Mouse (Mus musculus): ENCODE measurements around the gene Cyp1a1. TPM values are rescaled to one million over a fixed set of nuclear protein-coding genes. Genes with fewer than 3 reads are reported as not detected.
A peak's percentile ranks its signal among the peaks of the same experiment; 100 is the strongest.

Cyp1a1 gene
- total RNA-seq, 1 experiment = 1.0 TPM

DNA sequence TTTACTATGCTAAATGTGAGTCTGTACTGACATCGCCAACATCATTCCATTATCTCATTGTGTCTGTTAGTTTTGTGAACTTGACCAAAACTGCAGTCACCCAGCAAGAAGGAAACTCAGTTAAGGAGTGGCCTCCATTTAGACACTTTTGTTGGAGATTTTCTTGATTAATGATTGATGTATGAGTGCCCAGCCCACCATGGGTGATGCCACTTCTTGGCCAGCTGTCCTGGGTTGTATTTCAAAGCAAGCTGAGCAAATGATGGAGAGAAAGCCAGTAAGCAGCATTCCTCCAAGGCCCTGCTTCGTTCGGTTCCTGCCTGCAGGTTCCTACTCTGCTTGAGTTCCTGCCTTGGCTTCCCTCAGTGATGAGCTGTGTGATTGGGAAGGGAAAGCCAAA lies 33.0 kb downstream of the Cyp1a1 start:
- Histone ChIP-seq H3K36me3 (ENCODE audit: control insufficient read depth, insufficient read depth, low read length, poor library complexity, severe bottlenecking) (peaks cover 17% of the 10 kb centered on the region), H3K9me3 (ENCODE audit: control insufficient read depth, insufficient read depth, low read depth, low read length) (no peaks in the 10 kb centered on the region), H3K27ac (ENCODE audit: insufficient read depth, low read depth, low read length, poor library complexity, severe bottlenecking) (no peak overlapping the region), H3K4me1 (ENCODE audit: control insufficient read depth in 2 of 2, insufficient read depth in 2 of 2, low read length in 2 of 2, poor library complexity in 1 of 2) (no peaks in the 10 kb centered on the region), H3K4me3 (ENCODE audit: insufficient read depth in 1 of 2, low read depth in 1 of 2, low read length in 2 of 2, poor library complexity in 1 of 2, severe bottlenecking in 1 of 2) (no peak overlapping the region), H3K9ac (ENCODE audit: insufficient read depth, low read depth, low read length, poor library complexity, severe bottlenecking) (no peak overlapping the region)
- in situ Hi-C loops (cut with MboI; ENCODE audit: low sequenced_read_pairs in 2 of 2, unreplicated experiment in 2 of 2) = no loop called here
- DNase-seq (ENCODE audit: low read depth, low spot score) = no peak
- no peak for TF ChIP-seq MAFK (IDR thresholded peaks at IDR 0.05; ENCODE audit: insufficient read depth, low read depth, low read length)
- TF ChIP-seq ZC3H11A (IDR thresholded peaks at IDR 0.05; ENCODE audit: borderline replicate concordance, low read depth, low read length) = no peak
- no peak for TF ChIP-seq CHD2 (IDR thresholded peaks at IDR 0.05; ENCODE audit: low read depth, low read length)
- no peak for TF ChIP-seq HCFC1 (IDR thresholded peaks at IDR 0.05; ENCODE audit: borderline replicate concordance, insufficient read depth, low read length)
- TF ChIP-seq ZNF384 (IDR thresholded peaks at IDR 0.05; ENCODE audit: low read depth, low read length) = no peak

DNA sequence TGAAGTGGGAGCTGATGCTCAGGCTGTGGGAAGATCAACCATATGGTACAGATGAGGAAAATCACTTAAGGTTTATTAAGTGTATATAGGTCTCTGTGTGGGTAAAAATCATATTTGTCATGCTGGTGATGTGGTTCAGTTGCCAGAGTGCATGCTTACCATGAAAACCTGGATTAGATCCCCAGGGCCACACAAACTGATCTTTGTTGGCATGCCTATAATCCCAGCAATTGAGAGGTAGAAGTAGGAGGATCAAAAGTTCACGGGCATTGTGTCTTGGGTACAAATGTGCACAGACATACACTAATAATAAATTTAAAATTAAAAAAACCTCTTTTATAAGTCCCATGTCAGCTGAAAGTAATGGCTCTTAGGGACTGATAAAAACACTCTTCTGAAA lies 34.6 kb downstream of the Cyp1a1 start:
- no peak for TF ChIP-seq MAFK (IDR thresholded peaks at IDR 0.05; ENCODE audit: insufficient read depth, low read depth, low read length)
- TF ChIP-seq ZNF384 (IDR thresholded peaks at IDR 0.05; ENCODE audit: low read depth, low read length) = no peak
- TF ChIP-seq HCFC1 (IDR thresholded peaks at IDR 0.05; ENCODE audit: borderline replicate concordance, insufficient read depth, low read length) = no peak
- no peak for TF ChIP-seq ZC3H11A (IDR thresholded peaks at IDR 0.05; ENCODE audit: borderline replicate concordance, low read depth, low read length)
- no peak for TF ChIP-seq CHD2 (IDR thresholded peaks at IDR 0.05; ENCODE audit: low read depth, low read length)
- no peak overlapping the region for H3K4me3 ChIP-seq (ENCODE audit: insufficient read depth in 1 of 2, low read depth in 1 of 2, low read length in 2 of 2, poor library complexity in 1 of 2, severe bottlenecking in 1 of 2)
- H3K9me3 ChIP-seq (ENCODE audit: control insufficient read depth, insufficient read depth, low read depth, low read length) = no peaks in the 10 kb centered on the region
- no peak overlapping the region for H3K27ac ChIP-seq (ENCODE audit: insufficient read depth, low read depth, low read length, poor library complexity, severe bottlenecking)
- DNase-seq (ENCODE audit: low read depth, low spot score) = no peak
- in situ Hi-C loops (cut with MboI; ENCODE audit: low sequenced_read_pairs in 2 of 2, unreplicated experiment in 2 of 2) = no loop called here
- peaks cover 16% of the 10 kb centered on the region for H3K36me3 ChIP-seq (ENCODE audit: control insufficient read depth, insufficient read depth, low read length, poor library complexity, severe bottlenecking)
- H3K4me1 ChIP-seq (ENCODE audit: control insufficient read depth in 2 of 2, insufficient read depth in 2 of 2, low read length in 2 of 2, poor library complexity in 1 of 2) = no peaks in the 10 kb centered on the region
- H3K9ac ChIP-seq (ENCODE audit: insufficient read depth, low read depth, low read length, poor library complexity, severe bottlenecking) = no peak overlapping the region

DNA sequence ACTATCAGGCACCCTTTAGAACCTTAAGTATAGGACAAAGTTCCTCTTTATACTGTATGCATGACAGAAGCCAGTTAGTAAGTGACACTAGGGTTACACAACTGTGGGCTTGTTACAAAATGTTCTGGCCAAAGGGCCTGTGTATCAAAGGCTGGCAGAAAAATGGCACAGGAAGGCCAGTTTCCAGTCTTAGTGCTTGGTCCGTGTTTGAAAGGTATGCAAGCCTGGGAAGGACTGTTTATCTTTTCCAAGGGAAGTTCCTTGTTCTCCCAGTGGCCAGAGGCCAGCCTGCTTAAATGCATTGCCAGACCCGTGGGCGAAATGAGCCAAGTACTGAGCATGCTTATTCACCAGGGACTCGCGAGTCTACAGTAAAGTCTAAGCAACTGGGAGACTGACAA lies 35.6 kb downstream of the Cyp1a1 start:
- no peak for TF ChIP-seq MAFK (IDR thresholded peaks at IDR 0.05; ENCODE audit: insufficient read depth, low read depth, low read length)
- no peak for TF ChIP-seq CHD2 (IDR thresholded peaks at IDR 0.05; ENCODE audit: low read depth, low read length)
- no peak for TF ChIP-seq HCFC1 (IDR thresholded peaks at IDR 0.05; ENCODE audit: borderline replicate concordance, insufficient read depth, low read length)
- TF ChIP-seq ZNF384 (IDR thresholded peaks at IDR 0.05; ENCODE audit: low read depth, low read length) = no peak
- TF ChIP-seq ZC3H11A (IDR thresholded peaks at IDR 0.05; ENCODE audit: borderline replicate concordance, low read depth, low read length) = no peak
- H3K9me3 ChIP-seq (ENCODE audit: control insufficient read depth, insufficient read depth, low read depth, low read length) = no peaks in the 10 kb centered on the region
- peaks cover 14% of the 10 kb centered on the region for H3K36me3 ChIP-seq (ENCODE audit: control insufficient read depth, insufficient read depth, low read length, poor library complexity, severe bottlenecking)
- no peak overlapping the region for H3K9ac ChIP-seq (ENCODE audit: insufficient read depth, low read depth, low read length, poor library complexity, severe bottlenecking)
- in situ Hi-C loops (cut with MboI; ENCODE audit: low sequenced_read_pairs in 2 of 2, unreplicated experiment in 2 of 2) = no loop called here
- DNase-seq (ENCODE audit: low read depth, low spot score) = no peak
- 0 out of 2 replicates have a peak overlapping the region, but pooled peaks have one; percentile 31 for H3K27ac ChIP-seq (ENCODE audit: insufficient read depth, low read depth, low read length, poor library complexity, severe bottlenecking)
- no peaks in the 10 kb centered on the region for H3K4me1 ChIP-seq (ENCODE audit: control insufficient read depth in 2 of 2, insufficient read depth in 2 of 2, low read length in 2 of 2, poor library complexity in 1 of 2)
- no peak overlapping the region for H3K4me3 ChIP-seq (ENCODE audit: insufficient read depth in 1 of 2, low read depth in 1 of 2, low read length in 2 of 2, poor library complexity in 1 of 2, severe bottlenecking in 1 of 2)

DNA sequence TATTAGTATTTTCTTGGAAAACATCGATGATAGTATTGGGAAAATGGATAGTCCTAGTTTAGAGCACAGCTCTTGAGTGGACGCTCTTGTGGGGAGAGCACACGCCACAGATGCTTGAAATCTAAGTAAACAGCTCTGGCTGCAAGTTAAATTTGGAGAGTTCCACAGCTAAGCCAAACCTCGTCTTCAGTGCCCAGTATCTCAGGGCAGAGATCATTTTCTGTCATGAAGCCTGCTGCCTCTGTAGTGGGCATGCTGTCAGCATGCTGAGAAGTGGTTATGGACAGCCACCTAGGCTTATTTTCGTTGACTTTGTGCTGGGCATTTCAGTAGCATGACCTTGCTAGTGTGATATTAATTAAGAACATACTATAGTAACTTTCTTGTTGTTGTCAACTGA lies 36.1 kb downstream of the Cyp1a1 start:
- in situ Hi-C loops (cut with MboI; ENCODE audit: low sequenced_read_pairs in 2 of 2, unreplicated experiment in 2 of 2) = no loop called here
- H3K9me3 ChIP-seq (ENCODE audit: control insufficient read depth, insufficient read depth, low read depth, low read length) = no peaks in the 10 kb centered on the region
- DNase-seq (ENCODE audit: low read depth, low spot score) = no peak
- no peak overlapping the region for H3K4me3 ChIP-seq (ENCODE audit: insufficient read depth in 1 of 2, low read depth in 1 of 2, low read length in 2 of 2, poor library complexity in 1 of 2, severe bottlenecking in 1 of 2)
- H3K27ac ChIP-seq (ENCODE audit: insufficient read depth, low read depth, low read length, poor library complexity, severe bottlenecking) = no peak overlapping the region
- no peaks in the 10 kb centered on the region for H3K4me1 ChIP-seq (ENCODE audit: control insufficient read depth in 2 of 2, insufficient read depth in 2 of 2, low read length in 2 of 2, poor library complexity in 1 of 2)
- TF ChIP-seq ZC3H11A (IDR thresholded peaks at IDR 0.05; ENCODE audit: borderline replicate concordance, low read depth, low read length) (no peak), ZNF384 (IDR thresholded peaks at IDR 0.05; ENCODE audit: low read depth, low read length) (no peak), HCFC1 (IDR thresholded peaks at IDR 0.05; ENCODE audit: borderline replicate concordance, insufficient read depth, low read length) (no peak), CHD2 (IDR thresholded peaks at IDR 0.05; ENCODE audit: low read depth, low read length) (no peak), MAFK (IDR thresholded peaks at IDR 0.05; ENCODE audit: insufficient read depth, low read depth, low read length) (no peak)
- no peak overlapping the region for H3K9ac ChIP-seq (ENCODE audit: insufficient read depth, low read depth, low read length, poor library complexity, severe bottlenecking)
- peaks cover 14% of the 10 kb centered on the region for H3K36me3 ChIP-seq (ENCODE audit: control insufficient read depth, insufficient read depth, low read length, poor library complexity, severe bottlenecking)

DNA sequence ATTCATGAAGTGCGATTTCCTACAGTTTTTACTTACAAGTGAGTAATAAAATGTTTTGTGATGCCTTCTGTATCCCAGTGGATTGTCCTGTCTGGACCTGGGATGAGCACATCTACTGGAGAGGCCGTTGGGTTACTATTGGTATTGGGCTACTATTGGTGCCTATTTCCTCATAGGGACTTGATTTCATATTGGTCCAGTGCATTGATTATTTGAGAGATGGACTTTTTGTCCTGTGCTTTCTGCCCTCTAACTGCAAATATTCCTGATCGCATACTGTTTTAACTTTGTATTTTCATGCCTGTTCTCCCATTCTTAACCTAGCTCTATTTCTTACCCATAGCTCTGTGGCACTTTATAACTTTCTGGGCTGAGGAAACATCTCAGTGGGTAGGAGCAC lies 37.0 kb downstream of the Cyp1a1 start:
- TF ChIP-seq HCFC1 (IDR thresholded peaks at IDR 0.05; ENCODE audit: borderline replicate concordance, insufficient read depth, low read length) (no peak), ZC3H11A (IDR thresholded peaks at IDR 0.05; ENCODE audit: borderline replicate concordance, low read depth, low read length) (no peak), CHD2 (IDR thresholded peaks at IDR 0.05; ENCODE audit: low read depth, low read length) (no peak), ZNF384 (IDR thresholded peaks at IDR 0.05; ENCODE audit: low read depth, low read length) (no peak), MAFK (IDR thresholded peaks at IDR 0.05; ENCODE audit: insufficient read depth, low read depth, low read length) (no peak)
- in situ Hi-C loops (cut with MboI; ENCODE audit: low sequenced_read_pairs in 2 of 2, unreplicated experiment in 2 of 2) = no loop called here
- Histone ChIP-seq H3K36me3 (ENCODE audit: control insufficient read depth, insufficient read depth, low read length, poor library complexity, severe bottlenecking) (peaks cover 17% of the 10 kb centered on the region), H3K9ac (ENCODE audit: insufficient read depth, low read depth, low read length, poor library complexity, severe bottlenecking) (no peak overlapping the region), H3K4me3 (ENCODE audit: insufficient read depth in 1 of 2, low read depth in 1 of 2, low read length in 2 of 2, poor library complexity in 1 of 2, severe bottlenecking in 1 of 2) (no peak overlapping the region), H3K27ac (ENCODE audit: insufficient read depth, low read depth, low read length, poor library complexity, severe bottlenecking) (no peak overlapping the region), H3K9me3 (ENCODE audit: control insufficient read depth, insufficient read depth, low read depth, low read length) (no peaks in the 10 kb centered on the region), H3K4me1 (ENCODE audit: control insufficient read depth in 2 of 2, insufficient read depth in 2 of 2, low read length in 2 of 2, poor library complexity in 1 of 2) (no peaks in the 10 kb centered on the region)
- no peak for DNase-seq (ENCODE audit: low read depth, low spot score)

All from ES-E14 (cell line).